Mouse (Mus musculus) midbrain, embryonic 16.5 days (tissue): ENCODE results near the gene Gm5565. TPM values are rescaled to one million over a fixed set of nuclear protein-coding genes. Genes with fewer than 3 reads are reported as not detected.

Experiments
- polyA plus RNA-seq: library from polyadenylated mRNA; unstranded; fragments of >200 nt; fragmentation: Nextera tagmentation; extraction: Ambion mirVana; gene quantifications from 2 replicates; pipeline ENCODE4 v1.2.1, GENCODE M21; 2015

The Gm5565 gene
- polyA plus RNA-seq, 1 experiment from 2014 or later, result not detected

Other genes with a start within 250 kb of the Gm5565 start
- not detected in 2 replicates for gene Cyp3a25, start 150.9 kb downstream of the Gm5565 start, polyA plus RNA-seq
- gene Cyp3a59, start 81.3 kb downstream of the Gm5565 start, polyA plus RNA-seq, result not detected in 2 replicates
- gene Gm6309, start 10.2 kb upstream of the Gm5565 start, polyA plus RNA-seq, result not detected in 2 replicates
- gene 1700001J03Rik, start 24.8 kb upstream of the Gm5565 start, polyA plus RNA-seq, result not detected in 2 replicates
- gene Rnf6, start 61.0 kb upstream of the Gm5565 start, polyA plus RNA-seq, result 31.4 and 32.9 TPM in 2 replicates
- 17.5 and 22.5 TPM in 2 replicates for gene Cdk8, start 70.7 kb upstream of the Gm5565 start, polyA plus RNA-seq
- gene Wasf3, start 224.4 kb upstream of the Gm5565 start, polyA plus RNA-seq, result 21.0 and 21.4 TPM in 2 replicates